Mouse (Mus musculus): Measurements from ENCODE around the gene S1pr4. TPM values are rescaled to one million over a fixed set of nuclear protein-coding genes. Genes with fewer than 3 reads are reported as not detected.

S1pr4 gene
- polyA plus RNA-seq, 1 experiment, result 0.46 TPM

GRCm38 (mm10) chr10:81467670-81468235, 32.2 kb downstream of the S1pr4 start:
- TF ChIP-seq POLR2A (IDR thresholded peaks at IDR 0.05; ENCODE audit: borderline replicate concordance, low read depth, low read length), result no peak
- no peak for TF ChIP-seq CTCF (IDR thresholded peaks at IDR 0.05; ENCODE audit: low read depth, low read length)
- Histone ChIP-seq H3K4me1 (ENCODE audit: control insufficient read depth, insufficient read depth, low read length) (0 out of 2 replicates have a peak, but pooled peaks cover 3% of the 10 kb centered on the region), H3K4me3 (ENCODE audit: insufficient read depth, low read length) (no peak overlapping the region), H3K27ac (ENCODE audit: insufficient read depth, low read depth, low read length) (no peak overlapping the region)

- Histone ChIP-seq H3K4me1 (ENCODE audit: control insufficient read depth, insufficient read depth, low read length) (0 out of 2 replicates have a peak, but pooled peaks cover 3% of the 10 kb centered on the region), H3K4me3 (ENCODE audit: insufficient read depth, low read length) (no peak overlapping the region), H3K27ac (ENCODE audit: insufficient read depth, low read depth, low read length) (no peak overlapping the region)
- TF ChIP-seq POLR2A (IDR thresholded peaks at IDR 0.05; ENCODE audit: borderline replicate concordance, low read depth, low read length), result no peak
- TF ChIP-seq CTCF (IDR thresholded peaks at IDR 0.05; ENCODE audit: low read depth, low read length), result no peak
Observed at GRCm38 (mm10) chr10:81466881-81467280, 33.1 kb downstream of the S1pr4 start.

- Histone ChIP-seq H3K27ac (ENCODE audit: insufficient read depth, low read depth, low read length) (no peak overlapping the region), H3K4me1 (ENCODE audit: control insufficient read depth, insufficient read depth, low read length) (0 out of 2 replicates have a peak, but pooled peaks cover 3% of the 10 kb centered on the region), H3K4me3 (ENCODE audit: insufficient read depth, low read length) (no peak overlapping the region)
- TF ChIP-seq POLR2A (IDR thresholded peaks at IDR 0.05; ENCODE audit: borderline replicate concordance, low read depth, low read length) (no peak), CTCF (IDR thresholded peaks at IDR 0.05; ENCODE audit: low read depth, low read length) (no peak)
Observed at GRCm38 (mm10) chr10:81466066-81466465, 33.9 kb downstream of the S1pr4 start.

- Histone ChIP-seq H3K4me1 (ENCODE audit: control insufficient read depth, insufficient read depth, low read length) (0 out of 2 replicates have a peak, but pooled peaks cover 3% of the 10 kb centered on the region), H3K27ac (ENCODE audit: insufficient read depth, low read depth, low read length) (no peak overlapping the region), H3K4me3 (ENCODE audit: insufficient read depth, low read length) (no peak overlapping the region)
Observed at GRCm38 (mm10) chr10:81465265-81465645, 34.7 kb downstream of the S1pr4 start.

GRCm38 (mm10) chr10:81464405-81465264, 35.3 kb downstream of the S1pr4 start:
- Histone ChIP-seq H3K4me3 (ENCODE audit: insufficient read depth, low read length) (peak overlapping the region; percentile 36), H3K27ac (ENCODE audit: insufficient read depth, low read depth, low read length) (no peak overlapping the region)

More at GRCm38 (mm10) chr10:81465265-81465645, 34.7 kb downstream of the S1pr4 start:
- no peak for TF ChIP-seq POLR2A (IDR thresholded peaks at IDR 0.05; ENCODE audit: borderline replicate concordance, low read depth, low read length)
- 0 out of 2 replicates have a peak, but pooled peaks have one; percentile 6 for TF ChIP-seq CTCF (IDR thresholded peaks at IDR 0.05; ENCODE audit: low read depth, low read length)

GRCm38 (mm10) chr10:81463531-81463930, 36.4 kb downstream of the S1pr4 start:
- Histone ChIP-seq H3K27ac (ENCODE audit: insufficient read depth, low read depth, low read length) (no peak overlapping the region), H3K4me3 (ENCODE audit: insufficient read depth, low read length) (no peak overlapping the region), H3K4me1 (ENCODE audit: control insufficient read depth, insufficient read depth, low read length) (0 out of 2 replicates have a peak, but pooled peaks cover 3% of the 10 kb centered on the region)
- TF ChIP-seq CTCF (IDR thresholded peaks at IDR 0.05; ENCODE audit: low read depth, low read length) (no peak), POLR2A (IDR thresholded peaks at IDR 0.05; ENCODE audit: borderline replicate concordance, low read depth, low read length) (no peak)

More at GRCm38 (mm10) chr10:81464405-81465264, 35.3 kb downstream of the S1pr4 start:
- TF ChIP-seq POLR2A (IDR thresholded peaks at IDR 0.05; ENCODE audit: borderline replicate concordance, low read depth, low read length) (no peak), CTCF (IDR thresholded peaks at IDR 0.05; ENCODE audit: low read depth, low read length) (no peak)
- 0 out of 2 replicates have a peak, but pooled peaks cover 3% of the 10 kb centered on the region for H3K4me1 ChIP-seq (ENCODE audit: control insufficient read depth, insufficient read depth, low read length)

- H3K4me3 ChIP-seq (ENCODE audit: insufficient read depth, low read length), result no peak overlapping the region
Observed at GRCm38 (mm10) chr10:81462917-81463316, 37.0 kb downstream of the S1pr4 start.

GRCm38 (mm10) chr10:81462415-81462804, 37.5 kb downstream of the S1pr4 start:
- Histone ChIP-seq H3K27ac (ENCODE audit: insufficient read depth, low read depth, low read length) (no peak overlapping the region), H3K4me3 (ENCODE audit: insufficient read depth, low read length) (no peak overlapping the region), H3K4me1 (ENCODE audit: control insufficient read depth, insufficient read depth, low read length) (0 out of 2 replicates have a peak, but pooled peaks cover 3% of the 10 kb centered on the region)
- TF ChIP-seq CTCF (IDR thresholded peaks at IDR 0.05; ENCODE audit: low read depth, low read length) (no peak), POLR2A (IDR thresholded peaks at IDR 0.05; ENCODE audit: borderline replicate concordance, low read depth, low read length) (no peak)

More at GRCm38 (mm10) chr10:81462917-81463316, 37.0 kb downstream of the S1pr4 start:
- no peak for TF ChIP-seq POLR2A (IDR thresholded peaks at IDR 0.05; ENCODE audit: borderline replicate concordance, low read depth, low read length)
- TF ChIP-seq CTCF (IDR thresholded peaks at IDR 0.05; ENCODE audit: low read depth, low read length), result no peak
- Histone ChIP-seq H3K27ac (ENCODE audit: insufficient read depth, low read depth, low read length) (no peak overlapping the region), H3K4me1 (ENCODE audit: control insufficient read depth, insufficient read depth, low read length) (0 out of 2 replicates have a peak, but pooled peaks cover 3% of the 10 kb centered on the region)

GRCm38 (mm10) chr10:81461673-81462414, 38.1 kb downstream of the S1pr4 start:
- TF ChIP-seq POLR2A (IDR thresholded peaks at IDR 0.05; ENCODE audit: borderline replicate concordance, low read depth, low read length) (no peak), CTCF (IDR thresholded peaks at IDR 0.05; ENCODE audit: low read depth, low read length) (no peak)
- Histone ChIP-seq H3K27ac (ENCODE audit: insufficient read depth, low read depth, low read length) (no peak overlapping the region), H3K4me1 (ENCODE audit: control insufficient read depth, insufficient read depth, low read length) (0 out of 2 replicates have a peak, but pooled peaks cover 3% of the 10 kb centered on the region), H3K4me3 (ENCODE audit: insufficient read depth, low read length) (no peak overlapping the region)

All from bone marrow macrophage, adult 2 months (primary cell).